Mouse (Mus musculus) liver, postnatal 0 days (tissue): ENCODE data around the gene Cped1. TPM values are rescaled to one million over a fixed set of nuclear protein-coding genes. Genes with fewer than 3 reads are reported as not detected.
"Not testable (repeated sequence)": the region's sequence is repeated elsewhere in the genome, so short reads cannot be mapped to it uniquely, and the experiment has no call there.

ENCODE experiments used
- ATAC-seq: fragments of 200-750 bp; cut with Nextera tagmentation; 2 replicates; pipeline ENCODE4 v1.8.0; 2017; ENCODE audit warnings: mild to moderate bottlenecking, moderate library complexity
- DNase-seq: peaks from one replicate; pipeline ENCODE4 v3.0.0-alpha.2; 2016
- H3K27ac ChIP-seq: fragments of 300-500 bp; sonication (generic); 2 replicates; pipeline ENCODE4 v1.5.1; 2014; ENCODE audit warnings: antibody characterized with exemption, moderate library complexity, mild to moderate bottlenecking, low read depth
- H3K27me3 ChIP-seq: fragments of 300-500 bp; sonication (generic); 2 replicates; pipeline ENCODE4 v1.6.1; 2014; ENCODE audit warnings: low read length, control low read depth, mixed read lengths; ENCODE audit not compliant: insufficient read depth
- H3K36me3 ChIP-seq: fragments of 300-500 bp; sonication (generic); replicated peaks from 2 replicates; pipeline ENCODE4 v1.6.1; 2014; ENCODE audit warnings: mild to moderate bottlenecking, control low read depth, low read length, moderate library complexity, mixed read lengths; ENCODE audit not compliant: insufficient read depth
- H3K4me1 ChIP-seq: fragments of 300-500 bp; sonication (generic); 2 replicates; pipeline ENCODE4 v1.6.1; 2014; ENCODE audit warnings: antibody characterized with exemption, mild to moderate bottlenecking, control low read depth; ENCODE audit not compliant: insufficient read depth
- H3K4me2 ChIP-seq: fragments of 300-500 bp; sonication (generic); 2 replicates; pipeline ENCODE4 v1.6.1; 2014; ENCODE audit warnings: low read depth, mild to moderate bottlenecking, low read length, moderate library complexity, mixed read lengths
- H3K4me3 ChIP-seq: fragments of 300-500 bp; sonication (generic); 2 replicates; pipeline ENCODE4 v1.5.1; 2014; ENCODE audit warnings: low read depth, low read length
- H3K9ac ChIP-seq: fragments of 300-500 bp; sonication (generic); replicated peaks from 2 replicates; pipeline ENCODE4 v1.6.1; 2014; ENCODE audit warnings: mild to moderate bottlenecking, moderate library complexity
- H3K9me3 ChIP-seq: fragments of 300-500 bp; sonication (generic); 2 replicates; pipeline ENCODE4 v1.6.1; 2016; ENCODE audit warnings: mild to moderate bottlenecking, control low read depth, low read length, mixed read lengths
- CTCF ChIP-seq: sonication (generic); IDR thresholded peaks from 2 replicates; pipeline ENCODE4 v1.5.1; 2016; ENCODE audit warnings: antibody characterized with exemption, low read depth
- EP300 ChIP-seq: IDR thresholded peaks from 2 replicates; pipeline ENCODE4 v1.6.1; 2016; ENCODE audit warnings: antibody characterized with exemption, low read depth, mild to moderate bottlenecking
- WGBS: fragments of 180-500 bp; shearing (Covaris S2); extraction: QIAGEN DNeasy Blood & Tissue Kit; methylation state at CpG from one replicate; pipeline ENCODE4 v1.1.7; 2014; ENCODE audit not compliant: insufficient replicate concordance; 5-methylcytosine and 5-hydroxymethylcytosine counted together
- polyA plus RNA-seq: library from polyadenylated mRNA; unstranded; fragments of >200 nt; fragmentation: Nextera tagmentation; extraction: Ambion mirVana; gene quantifications from 2 replicates; pipeline ENCODE4 v1.2.1, GENCODE M21; 2015

The Cped1 gene
- polyA plus RNA-seq, 1 experiment from 2014 or later = 8.2 TPM

GRCm38 (mm10) chr6:22243321-22243720, 257.6 kb downstream of the Cped1 start:
- WGBS = 73% methylated on average over 8 of the region's 8 CpGs
- DNase-seq = no peak
- Histone ChIP-seq H3K27ac (no peak overlapping the region), H3K4me3 (no peak overlapping the region), H3K4me1 (no peaks in the 10 kb centered on the region), H3K36me3 (0 out of 2 replicates have a peak, but pooled peaks cover 2% of the 10 kb centered on the region), H3K27me3 (no peaks in the 10 kb centered on the region), H3K4me2 (no peak overlapping the region), H3K9me3 (no peaks in the 10 kb centered on the region), H3K9ac (no peak overlapping the region)
- TF ChIP-seq CTCF = no peak
- no peak for ATAC-seq

DNA sequence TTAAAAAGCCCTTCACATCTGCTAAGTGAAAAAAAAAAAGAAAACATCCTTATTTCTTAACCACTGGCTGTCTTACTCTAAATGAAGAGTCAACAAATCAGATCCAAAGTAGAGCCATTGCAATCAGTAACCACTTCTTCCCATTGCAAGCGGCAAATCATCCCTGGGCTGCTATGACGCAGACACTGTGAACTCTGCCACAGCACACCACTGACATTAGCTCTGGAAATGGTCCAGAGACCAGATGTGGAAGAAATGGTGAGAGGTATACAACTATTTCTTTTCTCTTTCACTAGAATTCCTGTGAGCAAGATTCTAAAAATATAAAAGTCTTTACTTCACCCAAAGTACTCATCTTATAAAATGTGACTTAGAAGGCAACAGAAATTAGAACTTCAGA, 261.0 kb downstream of the Cped1 start:
- no peak for TF ChIP-seq CTCF
- H3K27me3 ChIP-seq = no peaks in the 10 kb centered on the region
- H3K4me2 ChIP-seq = no peak overlapping the region
- no peak for DNase-seq
- ATAC-seq = no peak
- no peak overlapping the region for H3K9ac ChIP-seq
- WGBS = 79% methylated on average over 2 of the region's 2 CpGs
- no peaks in the 10 kb centered on the region for H3K4me1 ChIP-seq
- H3K27ac ChIP-seq = no peak overlapping the region
- no peaks in the 10 kb centered on the region for H3K9me3 ChIP-seq
- no peak overlapping the region for H3K4me3 ChIP-seq
- H3K36me3 ChIP-seq = no peaks in the 10 kb centered on the region

GRCm38 (mm10) chr6:22258784-22259183, 273.1 kb downstream of the Cped1 start:
- Histone ChIP-seq H3K4me3 (no peak overlapping the region), H3K9ac (no peak overlapping the region), H3K4me1 (no peaks in the 10 kb centered on the region), H3K36me3 (peaks cover 3% of the 10 kb centered on the region; the same call in 1 of the 2 replicates), H3K27me3 (no peaks in the 10 kb centered on the region), H3K9me3 (no peaks in the 10 kb centered on the region), H3K4me2 (no peak overlapping the region), H3K27ac (no peak overlapping the region)
- ATAC-seq (no peak), DNase-seq (no peak)
- TF ChIP-seq EP300 = no peak
- WGBS = 70% methylated on average over 4 of the region's 4 CpGs

DNA sequence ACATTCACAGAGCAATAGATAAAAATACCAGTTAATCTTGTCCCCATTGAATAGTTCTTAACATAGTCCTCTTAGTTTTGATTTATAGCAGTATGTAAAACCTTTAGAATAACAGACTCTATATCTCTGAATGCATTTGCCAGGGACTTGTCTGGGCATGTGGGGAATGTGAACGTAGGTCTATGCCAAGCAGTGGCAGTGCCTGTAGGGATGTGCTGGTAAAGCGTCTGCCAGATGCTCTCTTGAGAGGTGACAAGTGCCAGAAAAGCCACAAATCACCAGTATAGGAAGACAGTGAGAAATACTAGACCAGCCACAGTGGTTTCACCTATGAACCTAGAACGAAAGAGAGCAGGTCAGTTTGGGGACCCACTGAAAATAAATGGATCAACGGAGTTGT, 276.8 kb downstream of the Cped1 start:
- TF ChIP-seq EP300 (no peak), CTCF (no peak)
- 72% methylated on average over 4 of the region's 4 CpGs for WGBS
- no peaks in the 10 kb centered on the region for H3K36me3 ChIP-seq
- no peak overlapping the region for H3K4me3 ChIP-seq
- H3K4me2 ChIP-seq = no peak overlapping the region
- H3K9me3 ChIP-seq = no peaks in the 10 kb centered on the region
- no peaks in the 10 kb centered on the region for H3K27me3 ChIP-seq
- DNase-seq (no peak), ATAC-seq (no peak)
- H3K9ac ChIP-seq = no peak overlapping the region
- no peaks in the 10 kb centered on the region for H3K4me1 ChIP-seq
- no peak overlapping the region for H3K27ac ChIP-seq

DNA sequence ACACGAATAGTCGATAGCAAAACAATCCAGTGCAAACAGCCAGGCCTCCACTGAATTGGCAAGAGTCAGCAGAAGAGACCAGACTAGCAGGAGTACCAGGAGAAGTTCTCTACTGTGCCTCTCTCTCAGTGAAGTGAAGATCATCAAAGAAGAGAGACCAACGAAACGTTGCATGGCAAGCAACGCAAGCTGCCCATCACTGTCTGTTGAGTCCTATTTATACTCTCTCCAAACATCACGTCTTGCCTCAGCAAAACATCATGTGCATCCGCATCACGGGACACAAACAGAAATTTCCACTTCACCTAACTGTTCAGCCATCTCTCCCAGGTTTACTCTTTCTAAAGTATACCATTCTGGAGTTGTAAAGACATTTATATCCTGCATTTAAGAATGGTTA, 278.4 kb downstream of the Cped1 start:
- not testable (repeated sequence) for ATAC-seq, H3K4me1 ChIP-seq, H3K36me3 ChIP-seq, DNase-seq, H3K27me3 ChIP-seq, H3K4me3 ChIP-seq, H3K4me2 ChIP-seq, H3K9ac ChIP-seq, H3K27ac ChIP-seq, H3K9me3 ChIP-seq
- 75% methylated on average over 8 of the region's 8 CpGs for WGBS

GRCm38 (mm10) chr6:22266018-22266417, 280.3 kb downstream of the Cped1 start:
- no peaks in the 10 kb centered on the region for H3K4me1 ChIP-seq
- WGBS = 78% methylated on average over 4 of the region's 4 CpGs

More at GRCm38 (mm10) chr6:22266018-22266417, 280.3 kb downstream of the Cped1 start:
- no peak overlapping the region for H3K9ac ChIP-seq
- H3K27me3 ChIP-seq = no peaks in the 10 kb centered on the region
- no peaks in the 10 kb centered on the region for H3K9me3 ChIP-seq
- ATAC-seq (no peak), DNase-seq (no peak)
- H3K4me3 ChIP-seq = no peak overlapping the region
- TF ChIP-seq EP300 = no peak
- no peak for TF ChIP-seq CTCF
- no peak overlapping the region for H3K27ac ChIP-seq
- H3K36me3 ChIP-seq = no peaks in the 10 kb centered on the region
- no peak overlapping the region for H3K4me2 ChIP-seq
